Mouse (Mus musculus) heart, embryonic 11.5 days (tissue): Measurements from ENCODE around the gene Aco1. TPM values are rescaled to one million over a fixed set of nuclear protein-coding genes. Genes with fewer than 3 reads are reported as not detected.

ENCODE experiments used
- ATAC-seq: fragments of 200-750 bp; cut with Nextera tagmentation; replicated peaks from 2 replicates; pipeline ENCODE4 v1.8.0; 2017; ENCODE audit warnings: moderate library complexity; ENCODE audit not compliant: insufficient number of reproducible peaks, low FRiP score, low TSS enrichment
- H3K27ac ChIP-seq: fragments of 300-500 bp; sonication (generic); 2 replicates; pipeline ENCODE4 v1.5.1; 2014; ENCODE audit warnings: mild to moderate bottlenecking, low read depth, low read length
- H3K27me3 ChIP-seq: fragments of 300-500 bp; sonication (generic); 2 replicates; pipeline ENCODE4 v1.6.1; 2014; ENCODE audit warnings: mild to moderate bottlenecking, low read length, mixed read lengths; ENCODE audit not compliant: control insufficient read depth, insufficient read depth
- H3K36me3 ChIP-seq: fragments of 300-500 bp; sonication (generic); 2 replicates; pipeline ENCODE4 v1.6.1; 2014; ENCODE audit warnings: mild to moderate bottlenecking, low read length, moderate library complexity, mixed read lengths; ENCODE audit not compliant: control insufficient read depth, insufficient read depth
- H3K4me1 ChIP-seq: fragments of 300-500 bp; sonication (generic); 2 replicates; pipeline ENCODE4 v1.6.1; 2014; ENCODE audit warnings: low read length; ENCODE audit not compliant: control insufficient read depth, insufficient read depth
- H3K4me2 ChIP-seq: fragments of 300-500 bp; sonication (generic); 2 replicates; pipeline ENCODE4 v1.6.1; 2014; ENCODE audit warnings: mild to moderate bottlenecking, moderate library complexity
- H3K4me3 ChIP-seq: fragments of 300-500 bp; sonication (generic); 2 replicates; pipeline ENCODE4 v1.5.1; 2014; ENCODE audit warnings: low read depth, low read length
- H3K9ac ChIP-seq: fragments of 300-500 bp; sonication (generic); 2 replicates; pipeline ENCODE4 v1.6.1; 2014; ENCODE audit warnings: mild to moderate bottlenecking, low read depth, low read length, moderate library complexity
- H3K9me3 ChIP-seq: fragments of 300-500 bp; sonication (generic); replicated peaks from 2 replicates; pipeline ENCODE4 v1.6.1; 2016; ENCODE audit warnings: low read length; ENCODE audit not compliant: control insufficient read depth
- WGBS: fragments of 180-500 bp; shearing (Covaris S2); extraction: QIAGEN DNeasy Blood & Tissue Kit; methylation state at CpG from one replicate; pipeline ENCODE4 v1.1.7; 2014; ENCODE audit not compliant: insufficient replicate concordance; 5-methylcytosine and 5-hydroxymethylcytosine counted together
- polyA plus RNA-seq: library from polyadenylated mRNA; unstranded; fragments of >200 nt; fragmentation: Nextera tagmentation; extraction: Ambion mirVana; gene quantifications from 2 replicates; pipeline ENCODE4 v1.2.1, GENCODE M21; 2014

Aco1 gene
- polyA plus RNA-seq, 1 experiment from 2014 or later, result 32.1 TPM

DNA sequence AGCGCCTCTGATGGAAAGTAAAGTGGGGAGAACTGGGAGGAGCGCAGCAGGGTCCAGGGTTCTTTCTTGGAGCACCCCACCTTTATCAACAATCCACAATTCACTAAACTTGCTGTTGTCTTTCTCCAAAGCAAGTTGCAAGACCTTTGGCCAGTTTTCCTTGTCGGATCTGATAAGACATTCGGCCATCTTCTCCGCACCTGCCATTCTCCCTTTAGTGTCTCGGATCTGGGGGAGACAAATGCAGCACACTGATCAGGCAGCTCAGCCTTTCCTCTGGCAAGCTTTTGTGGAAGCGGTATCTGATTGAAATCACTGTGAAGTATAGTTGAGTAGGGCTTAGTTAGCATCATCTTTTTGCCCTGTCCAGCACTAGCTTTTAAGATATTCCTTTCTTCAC, 85.0 kb downstream of the Aco1 start:
- H3K4me2 ChIP-seq, result no peak overlapping the region
- 80% methylated on average over 7 of the region's 7 CpGs for WGBS
- ATAC-seq, result no peak
- no peaks in the 10 kb centered on the region for H3K27me3 ChIP-seq
- H3K9me3 ChIP-seq, result no peaks in the 10 kb centered on the region
- H3K36me3 ChIP-seq, result no peaks in the 10 kb centered on the region
- no peak overlapping the region for H3K27ac ChIP-seq
- H3K9ac ChIP-seq, result no peak overlapping the region
- H3K4me3 ChIP-seq, result no peak overlapping the region
- H3K4me1 ChIP-seq, result no peaks in the 10 kb centered on the region

DNA sequence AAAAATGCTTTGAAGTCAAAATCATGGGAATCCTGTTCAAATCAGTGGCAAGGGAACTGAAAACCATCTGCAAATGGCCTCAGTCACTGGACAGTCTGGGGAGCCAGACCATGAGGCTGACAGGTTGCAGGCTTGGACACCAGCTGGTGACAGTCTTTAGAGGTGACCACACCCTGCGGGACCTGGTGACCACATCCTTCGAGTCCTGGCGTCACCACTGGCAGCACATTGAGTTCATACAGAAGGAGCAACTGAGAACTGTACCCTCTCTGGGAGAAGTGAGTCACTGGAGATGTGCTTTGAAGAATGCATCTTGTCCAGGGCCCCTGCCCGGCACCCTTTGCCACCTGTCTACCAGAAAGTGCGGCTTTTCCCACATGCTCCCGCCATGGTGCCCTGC, 86.8 kb downstream of the Aco1 start:
- H3K4me2 ChIP-seq, result no peak overlapping the region
- H3K27ac ChIP-seq, result no peak overlapping the region
- no peaks in the 10 kb centered on the region for H3K36me3 ChIP-seq
- H3K9me3 ChIP-seq, result no peaks in the 10 kb centered on the region
- no peak overlapping the region for H3K9ac ChIP-seq
- 78% methylated on average over 6 of the region's 6 CpGs for WGBS
- no peak for ATAC-seq
- H3K4me3 ChIP-seq, result no peak overlapping the region
- no peaks in the 10 kb centered on the region for H3K4me1 ChIP-seq
- H3K27me3 ChIP-seq, result no peaks in the 10 kb centered on the region

- 86% methylated on average over 7 of the region's 7 CpGs for WGBS
- H3K9me3 ChIP-seq, result no peaks in the 10 kb centered on the region
Measured at GRCm38 (mm10) chr4:40233062-40233664, 90.3 kb downstream of the Aco1 start.

GRCm38 (mm10) chr4:40234256-40234655, 91.4 kb downstream of the Aco1 start:
- no peaks in the 10 kb centered on the region for H3K4me1 ChIP-seq
- H3K36me3 ChIP-seq, result no peaks in the 10 kb centered on the region
- H3K4me3 ChIP-seq, result no peak overlapping the region
- 72% methylated on average over 6 of the region's 6 CpGs for WGBS
- H3K27me3 ChIP-seq, result no peaks in the 10 kb centered on the region
- ATAC-seq, result no peak
- H3K9me3 ChIP-seq, result no peaks in the 10 kb centered on the region
- H3K9ac ChIP-seq, result no peak overlapping the region
- no peak overlapping the region for H3K27ac ChIP-seq
- no peak overlapping the region for H3K4me2 ChIP-seq

More at GRCm38 (mm10) chr4:40233062-40233664, 90.3 kb downstream of the Aco1 start:
- no peaks in the 10 kb centered on the region for H3K36me3 ChIP-seq
- ATAC-seq, result no peak
- no peak overlapping the region for H3K4me3 ChIP-seq
- H3K9ac ChIP-seq, result no peak overlapping the region
- no peaks in the 10 kb centered on the region for H3K4me1 ChIP-seq
- no peaks in the 10 kb centered on the region for H3K27me3 ChIP-seq
- H3K4me2 ChIP-seq, result no peak overlapping the region
- H3K27ac ChIP-seq, result no peak overlapping the region

DNA sequence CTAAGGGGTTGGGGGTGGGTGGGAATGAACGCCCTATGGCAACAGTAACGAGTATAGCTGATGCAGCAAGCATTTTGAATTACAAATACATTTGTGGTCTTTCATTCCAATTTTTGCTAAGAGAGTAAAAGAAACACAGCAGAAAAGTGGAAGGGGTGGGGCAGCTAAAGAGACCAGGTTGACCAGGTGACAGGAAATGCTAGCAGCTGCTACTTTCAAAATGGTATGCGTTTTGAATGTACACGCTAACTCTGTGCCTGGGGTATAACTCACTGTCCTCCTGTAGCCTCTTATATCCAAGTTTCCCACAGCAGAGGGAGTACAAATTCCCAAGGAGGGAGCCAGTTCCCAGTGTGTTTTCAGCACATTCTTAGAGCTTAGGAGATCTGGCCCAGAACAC, 93.9 kb downstream of the Aco1 start:
- Histone ChIP-seq H3K4me2 (no peak overlapping the region), H3K4me3 (no peak overlapping the region), H3K9me3 (no peaks in the 10 kb centered on the region), H3K36me3 (no peaks in the 10 kb centered on the region), H3K27me3 (no peaks in the 10 kb centered on the region), H3K4me1 (no peaks in the 10 kb centered on the region), H3K9ac (no peak overlapping the region), H3K27ac (no peak overlapping the region)
- no peak for ATAC-seq
- WGBS, result 87% methylated on average over 4 of the region's 4 CpGs

DNA sequence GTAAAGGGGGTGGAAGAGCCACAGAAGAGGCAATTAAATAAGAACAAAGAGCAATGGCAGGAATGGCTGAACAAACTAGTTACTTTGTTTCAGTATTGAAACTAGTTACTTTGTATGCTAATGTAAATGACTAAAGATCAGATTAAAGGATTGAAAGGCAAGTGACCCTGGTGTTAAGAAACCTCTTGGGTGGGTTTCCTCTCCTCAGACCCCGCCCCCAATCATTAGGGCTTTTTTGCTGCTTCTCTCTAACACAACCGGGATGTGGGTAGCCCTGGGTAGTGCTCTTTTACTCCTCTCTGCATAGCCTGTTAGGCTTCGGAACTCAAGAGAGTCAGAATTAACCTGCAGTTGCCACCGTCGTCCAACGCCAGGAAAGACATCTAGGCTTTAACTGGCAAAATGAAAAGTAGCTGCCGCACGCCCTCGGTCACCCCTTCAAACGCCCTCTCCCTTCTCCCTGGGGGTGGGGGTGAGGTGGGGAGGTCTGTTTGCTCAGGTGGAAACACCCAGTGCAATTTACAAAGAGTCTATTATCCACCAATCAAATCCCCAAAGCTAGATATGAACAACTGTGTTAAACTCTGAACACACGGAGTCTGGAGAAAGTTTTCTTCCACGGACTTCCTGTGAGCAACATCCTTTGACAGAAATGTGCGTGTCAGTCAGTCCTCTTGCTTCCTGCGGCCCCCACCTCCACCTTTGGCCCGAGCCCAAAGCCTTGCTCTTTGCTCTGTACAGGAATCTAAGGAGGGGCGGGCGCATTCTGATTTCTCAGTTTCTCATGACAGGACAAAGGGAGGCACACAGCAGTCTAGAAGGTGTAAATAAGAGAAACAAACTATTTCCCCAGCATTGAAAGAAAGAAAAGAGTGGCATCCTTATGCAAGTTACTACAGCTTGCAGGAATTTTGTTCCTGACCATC, 95.9 kb downstream of the Aco1 start:
- H3K27ac ChIP-seq, result 0 out of 2 replicates have a peak overlapping the region, but pooled peaks have one; percentile 16
- 4% methylated on average over 17 of the region's 17 CpGs for WGBS

GRCm38 (mm10) chr4:40239409-40240271, 96.8 kb downstream of the Aco1 start, which contains the start of gene Ddx58:
TSS of gene Ddx58 (minus strand) at chr4:40239828.
- H3K4me2 ChIP-seq, result peak within 1 kb of the TSS; percentile 87
- peak within 1 kb of the TSS; percentile 62 for H3K4me3 ChIP-seq
- no peaks in the 10 kb centered on the region for H3K9me3 ChIP-seq
- peak; percentile 31; the same call in 1 of the 2 replicates for ATAC-seq
- 4% methylated on average over 33 of the region's 35 CpGs for WGBS
- 0 out of 2 replicates have a peak within 1 kb of the TSS, but pooled peaks have one; percentile 16 for H3K27ac ChIP-seq
- no peaks in the 10 kb centered on the region for H3K27me3 ChIP-seq
- no peaks in the 10 kb centered on the region for H3K4me1 ChIP-seq
- H3K36me3 ChIP-seq, result no peaks in the 10 kb centered on the region
- H3K9ac ChIP-seq, result peak within 1 kb of the TSS; percentile 56

More for the DNA sequence above, 95.9 kb downstream of the Aco1 start:
- ATAC-seq, result peak; percentile 59; the same call in 1 of the 2 replicates
- Histone ChIP-seq H3K9me3 (no peaks in the 10 kb centered on the region), H3K4me1 (no peaks in the 10 kb centered on the region), H3K27me3 (no peaks in the 10 kb centered on the region), H3K4me3 (peak overlapping the region; percentile 62), H3K36me3 (no peaks in the 10 kb centered on the region), H3K9ac (peak overlapping the region; percentile 56), H3K4me2 (peak overlapping the region; percentile 87)

GRCm38 (mm10) chr4:40240272-40240744, 97.4 kb downstream of the Aco1 start:
- H3K36me3 ChIP-seq, result no peaks in the 10 kb centered on the region
- H3K9ac ChIP-seq, result peak overlapping the region; percentile 56
- WGBS, result 43% methylated on average over 5 of the region's 5 CpGs
- H3K27me3 ChIP-seq, result no peaks in the 10 kb centered on the region
- H3K4me1 ChIP-seq, result no peaks in the 10 kb centered on the region
- no peak overlapping the region for H3K27ac ChIP-seq
- 0 out of 2 replicates have a peak, but pooled peaks have one; percentile 14 for ATAC-seq
- H3K4me3 ChIP-seq, result peak overlapping the region; percentile 62
- peak overlapping the region; percentile 87 for H3K4me2 ChIP-seq
- no peaks in the 10 kb centered on the region for H3K9me3 ChIP-seq
